Mouse (Mus musculus): ENCODE results near the gene Cdk7. TPM values are rescaled to one million over a fixed set of nuclear protein-coding genes. Genes with fewer than 3 reads are reported as not detected.
A peak's percentile ranks its signal among the peaks of the same experiment; 100 is the strongest.

Cdk7 gene
- polyA plus RNA-seq, 2 experiments: 16.6 to 40.2 TPM

DNA sequence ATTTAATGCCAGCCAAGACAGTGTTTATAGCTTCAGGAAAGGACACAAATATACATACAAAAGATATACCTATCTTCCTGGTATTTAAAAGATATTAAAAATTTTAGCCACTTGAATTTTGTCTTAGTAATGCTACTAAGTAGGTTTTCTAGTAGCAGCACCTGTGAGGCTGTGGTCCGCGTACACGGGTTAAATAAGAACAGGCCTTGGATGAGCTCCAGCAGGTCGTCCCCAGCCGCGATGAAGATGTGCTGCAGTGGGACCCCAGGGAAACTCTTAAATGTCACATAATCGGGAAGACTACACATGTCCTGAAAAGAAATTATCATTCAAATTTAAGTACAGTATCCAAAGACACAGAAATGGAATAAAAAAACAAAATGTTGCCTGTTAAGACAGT lies 24.5 kb downstream of the Cdk7 start:
- Histone ChIP-seq H3K27me3 (ENCODE audit: control insufficient read depth, insufficient read depth, low read length) (no peaks in the 10 kb centered on the region), H3K4me2 (ENCODE audit: low read depth) (no peak overlapping the region), H3K27ac (no peak overlapping the region), H3K36me3 (replicated peaks; ENCODE audit: control insufficient read depth, insufficient read depth, low read depth) (peaks cover 30% of the 10 kb centered on the region), H3K9ac (replicated peaks) (no peak overlapping the region), H3K4me3 (ENCODE audit: insufficient read depth in 1 of 2, low read depth in 2 of 2, low read length in 2 of 2) (no peak overlapping the region), H3K9me3 (ENCODE audit: control insufficient read depth, low read length) (no peaks in the 10 kb centered on the region), H3K4me1 (replicated peaks; ENCODE audit: control insufficient read depth in 2 of 2, insufficient read depth in 2 of 2, low read length in 1 of 2) (no peaks in the 10 kb centered on the region)
- DNase-seq (ENCODE audit: low read depth in 3 of 3, low spot score in 3 of 3) (no peak), ATAC-seq (ENCODE audit: insufficient read depth) (no peak)
- WGBS (ENCODE audit: insufficient replicate concordance): 91% methylated on average over 7 of the region's 7 CpGs
- TF ChIP-seq EP300 (IDR thresholded peaks at IDR 0.05; ENCODE audit: low read depth): no peak
- no peak for TF ChIP-seq CTCF (IDR thresholded peaks at IDR 0.05; ENCODE audit: low read depth)

DNA sequence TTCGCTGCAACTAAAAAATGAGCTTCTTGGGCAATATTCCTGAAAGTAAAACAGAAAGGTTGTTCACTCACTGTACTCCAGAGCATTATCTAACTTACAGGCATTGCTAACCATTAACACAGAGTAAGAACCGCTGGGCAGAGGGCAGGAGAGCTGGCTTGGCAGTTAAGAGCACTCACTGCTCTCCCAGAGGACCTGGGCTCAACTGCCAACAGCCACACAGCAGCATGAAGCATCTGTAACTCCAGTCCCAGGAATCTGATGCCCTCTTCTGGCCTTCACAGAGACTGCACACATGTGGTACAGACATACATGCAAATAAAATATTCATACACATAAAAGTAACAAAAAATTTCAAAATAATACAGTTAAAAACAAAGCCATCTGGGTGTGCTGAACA lies 27.3 kb downstream of the Cdk7 start:
- Histone ChIP-seq H3K27ac (no peak overlapping the region), H3K27me3 (ENCODE audit: control insufficient read depth, insufficient read depth, low read length) (no peaks in the 10 kb centered on the region), H3K9me3 (ENCODE audit: control insufficient read depth, low read length) (no peaks in the 10 kb centered on the region), H3K4me1 (replicated peaks; ENCODE audit: control insufficient read depth in 2 of 2, insufficient read depth in 2 of 2, low read length in 1 of 2) (no peaks in the 10 kb centered on the region), H3K36me3 (replicated peaks; ENCODE audit: control insufficient read depth, insufficient read depth, low read depth) (peaks cover 21% of the 10 kb centered on the region), H3K4me2 (ENCODE audit: low read depth) (no peak overlapping the region), H3K4me3 (ENCODE audit: insufficient read depth in 1 of 2, low read depth in 2 of 2, low read length in 2 of 2) (no peak overlapping the region), H3K9ac (replicated peaks) (no peak overlapping the region)
- no peak for DNase-seq (ENCODE audit: low read depth in 3 of 3, low spot score in 3 of 3)
- 85% methylated on average over 2 of the region's 2 CpGs for WGBS (ENCODE audit: insufficient replicate concordance)
- ATAC-seq (ENCODE audit: insufficient read depth): no peak
- TF ChIP-seq EP300 (IDR thresholded peaks at IDR 0.05; ENCODE audit: low read depth) (no peak), CTCF (IDR thresholded peaks at IDR 0.05; ENCODE audit: low read depth) (peak; percentile 38)

GRCm38 (mm10) chr13:100698866-100699265 lies 31.9 kb downstream of the Cdk7 start:
- H3K4me3 ChIP-seq (ENCODE audit: insufficient read depth in 1 of 2, low read depth in 2 of 2, low read length in 2 of 2): no peak overlapping the region
- no peak overlapping the region for H3K4me2 ChIP-seq (ENCODE audit: low read depth)
- H3K9me3 ChIP-seq (ENCODE audit: control insufficient read depth, low read length): no peaks in the 10 kb centered on the region
- peaks cover 10% of the 10 kb centered on the region for H3K36me3 ChIP-seq (replicated peaks; ENCODE audit: control insufficient read depth, insufficient read depth, low read depth)
- no peak overlapping the region for H3K9ac ChIP-seq (replicated peaks)
- DNase-seq (ENCODE audit: low read depth in 3 of 3, low spot score in 3 of 3) (no peak), ATAC-seq (ENCODE audit: insufficient read depth) (no peak)
- H3K27ac ChIP-seq: no peak overlapping the region
- TF ChIP-seq CTCF (IDR thresholded peaks at IDR 0.05; ENCODE audit: low read depth) (no peak), EP300 (IDR thresholded peaks at IDR 0.05; ENCODE audit: low read depth) (no peak)
- 84% methylated on average over 10 of the region's 10 CpGs for WGBS (ENCODE audit: insufficient replicate concordance)
- H3K27me3 ChIP-seq (ENCODE audit: control insufficient read depth, insufficient read depth, low read length): no peaks in the 10 kb centered on the region
- H3K4me1 ChIP-seq (replicated peaks; ENCODE audit: control insufficient read depth in 2 of 2, insufficient read depth in 2 of 2, low read length in 1 of 2): no peaks in the 10 kb centered on the region

GRCm38 (mm10) chr13:100697541-100697940 lies 33.2 kb downstream of the Cdk7 start:
- Histone ChIP-seq H3K9ac (replicated peaks) (no peak overlapping the region), H3K9me3 (ENCODE audit: control insufficient read depth, low read length) (no peaks in the 10 kb centered on the region), H3K36me3 (replicated peaks; ENCODE audit: control insufficient read depth, insufficient read depth, low read depth) (peaks cover 3% of the 10 kb centered on the region), H3K4me3 (ENCODE audit: insufficient read depth in 1 of 2, low read depth in 2 of 2, low read length in 2 of 2) (no peak overlapping the region), H3K27ac (no peak overlapping the region), H3K27me3 (ENCODE audit: control insufficient read depth, insufficient read depth, low read length) (no peaks in the 10 kb centered on the region), H3K4me1 (replicated peaks; ENCODE audit: control insufficient read depth in 2 of 2, insufficient read depth in 2 of 2, low read length in 1 of 2) (no peaks in the 10 kb centered on the region), H3K4me2 (ENCODE audit: low read depth) (no peak overlapping the region)
- ATAC-seq (ENCODE audit: insufficient read depth) (no peak), DNase-seq (ENCODE audit: low read depth in 3 of 3, low spot score in 3 of 3) (no peak)
- WGBS (ENCODE audit: insufficient replicate concordance): 68% methylated on average over 3 of the region's 3 CpGs
- no peak for TF ChIP-seq EP300 (IDR thresholded peaks at IDR 0.05; ENCODE audit: low read depth)
- no peak for TF ChIP-seq CTCF (IDR thresholded peaks at IDR 0.05; ENCODE audit: low read depth)

DNA sequence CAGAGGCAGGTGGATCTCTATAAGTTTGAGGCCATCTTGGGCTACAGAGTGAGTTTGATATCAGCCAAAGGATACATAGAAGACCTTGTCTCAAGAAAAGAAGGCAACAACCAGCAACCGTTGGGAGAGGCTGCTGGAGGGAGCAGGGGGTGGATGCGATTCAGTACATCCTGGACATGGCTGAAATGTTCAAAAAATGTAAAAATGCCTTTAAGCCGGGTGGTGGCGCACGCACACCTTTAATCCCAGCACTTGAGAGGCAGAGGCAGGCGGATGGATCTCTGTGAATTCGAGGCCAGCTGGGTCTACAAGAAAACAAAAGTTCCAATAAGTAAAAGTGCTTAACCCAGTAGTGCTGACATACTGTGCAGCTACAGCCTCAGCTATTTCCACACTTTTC lies 43.2 kb downstream of the Cdk7 start:
- Histone ChIP-seq H3K36me3 (replicated peaks; ENCODE audit: control insufficient read depth, insufficient read depth, low read depth) (no peaks in the 10 kb centered on the region), H3K9me3 (ENCODE audit: control insufficient read depth, low read length) (no peaks in the 10 kb centered on the region), H3K4me2 (ENCODE audit: low read depth) (no peak overlapping the region), H3K4me1 (replicated peaks; ENCODE audit: control insufficient read depth in 2 of 2, insufficient read depth in 2 of 2, low read length in 1 of 2) (no peaks in the 10 kb centered on the region), H3K9ac (replicated peaks) (no peak overlapping the region), H3K4me3 (ENCODE audit: insufficient read depth in 1 of 2, low read depth in 2 of 2, low read length in 2 of 2) (no peak overlapping the region), H3K27me3 (ENCODE audit: control insufficient read depth, insufficient read depth, low read length) (no peaks in the 10 kb centered on the region), H3K27ac (no peak overlapping the region)
- TF ChIP-seq CTCF (IDR thresholded peaks at IDR 0.05; ENCODE audit: low read depth) (peak; percentile 45), EP300 (IDR thresholded peaks at IDR 0.05; ENCODE audit: low read depth) (no peak)
- 68% methylated on average over 7 of the region's 7 CpGs for WGBS (ENCODE audit: insufficient replicate concordance)
- no peak for ATAC-seq (ENCODE audit: insufficient read depth)
- DNase-seq (ENCODE audit: low read depth in 3 of 3, low spot score in 3 of 3): no peak

Measured in liver, embryonic 14.5 days (tissue).